Mouse (Mus musculus): ENCODE results near the gene H1foo. TPM values are rescaled to one million over a fixed set of nuclear protein-coding genes. Genes with fewer than 3 reads are reported as not detected.
A peak's percentile ranks its signal among the peaks of the same experiment; 100 is the strongest.

The H1foo gene
- polyA plus RNA-seq (2015; fragmentation: Nextera tagmentation; extraction: Ambion mirVana) = 0.23 and 0.28 TPM in 2 replicates

- no peak for DNase-seq (ENCODE audit: low spot score)
Observed at GRCm38 (mm10) chr6:115944638-115945037, at the start of gene H1foo. H1foo (plus strand) TSS chr6:115944938.

- DNase-seq (ENCODE audit: low spot score) = no peak
Observed at GRCm38 (mm10) chr6:115896346-115896745, 48.4 kb upstream of the H1foo start.

- no peak for DNase-seq (ENCODE audit: low spot score)
Observed at GRCm38 (mm10) chr6:115897117-115897516, 47.6 kb upstream of the H1foo start.

GRCm38 (mm10) chr6:115897926-115898520 is 46.7 kb upstream of the H1foo start:
- DNase-seq (ENCODE audit: low spot score) = no peak

GRCm38 (mm10) chr6:115901062-115901461 is 43.7 kb upstream of the H1foo start:
- DNase-seq (ENCODE audit: low spot score) = peak; percentile 46

- DNase-seq (ENCODE audit: low spot score) = no peak
Observed at GRCm38 (mm10) chr6:115901489-115901931, 43.2 kb upstream of the H1foo start.

- DNase-seq (ENCODE audit: low spot score) = no peak
Observed at GRCm38 (mm10) chr6:115902545-115902944, 42.2 kb upstream of the H1foo start.

- DNase-seq (ENCODE audit: low spot score) = no peak
Observed at GRCm38 (mm10) chr6:115905568-115905967, 39.2 kb upstream of the H1foo start.

GRCm38 (mm10) chr6:115906455-115906854 is 38.3 kb upstream of the H1foo start:
- DNase-seq (ENCODE audit: low spot score) = no peak

GRCm38 (mm10) chr6:115906871-115907270 is 37.9 kb upstream of the H1foo start:
- no peak for DNase-seq (ENCODE audit: low spot score)

GRCm38 (mm10) chr6:115908421-115908982 is 36.2 kb upstream of the H1foo start:
- no peak for DNase-seq (ENCODE audit: low spot score)

GRCm38 (mm10) chr6:115909052-115909451 is 35.7 kb upstream of the H1foo start:
- DNase-seq (ENCODE audit: low spot score) = no peak

GRCm38 (mm10) chr6:115909940-115910339 is 34.8 kb upstream of the H1foo start:
- DNase-seq (ENCODE audit: low spot score) = peak; percentile 53

- no peak for DNase-seq (ENCODE audit: low spot score)
Observed at GRCm38 (mm10) chr6:115911763-115912162, 33.0 kb upstream of the H1foo start.

- no peak for DNase-seq (ENCODE audit: low spot score)
Observed at GRCm38 (mm10) chr6:115913482-115913881, 31.3 kb upstream of the H1foo start.

GRCm38 (mm10) chr6:115914511-115915202 is 30.1 kb upstream of the H1foo start:
- no peak for DNase-seq (ENCODE audit: low spot score)

- no peak for DNase-seq (ENCODE audit: low spot score)
Observed at GRCm38 (mm10) chr6:115915601-115916445, 28.9 kb upstream of the H1foo start.

- no peak for DNase-seq (ENCODE audit: low spot score)
Observed at GRCm38 (mm10) chr6:115916611-115917010, 28.1 kb upstream of the H1foo start.

GRCm38 (mm10) chr6:115918615-115919014 is 26.1 kb upstream of the H1foo start:
- DNase-seq (ENCODE audit: low spot score) = no peak

- DNase-seq (ENCODE audit: low spot score) = no peak
Observed at GRCm38 (mm10) chr6:115919876-115920275, 24.9 kb upstream of the H1foo start.

GRCm38 (mm10) chr6:115924829-115925228 is 19.9 kb upstream of the H1foo start:
- DNase-seq (ENCODE audit: low spot score) = no peak

- no peak for DNase-seq (ENCODE audit: low spot score)
Observed at GRCm38 (mm10) chr6:115926416-115926815, 18.3 kb upstream of the H1foo start.

Data from thymus, postnatal 0 days (tissue).